ENCODE assay signal across 17 mouse cellular contexts in the genomic region with DNA sequence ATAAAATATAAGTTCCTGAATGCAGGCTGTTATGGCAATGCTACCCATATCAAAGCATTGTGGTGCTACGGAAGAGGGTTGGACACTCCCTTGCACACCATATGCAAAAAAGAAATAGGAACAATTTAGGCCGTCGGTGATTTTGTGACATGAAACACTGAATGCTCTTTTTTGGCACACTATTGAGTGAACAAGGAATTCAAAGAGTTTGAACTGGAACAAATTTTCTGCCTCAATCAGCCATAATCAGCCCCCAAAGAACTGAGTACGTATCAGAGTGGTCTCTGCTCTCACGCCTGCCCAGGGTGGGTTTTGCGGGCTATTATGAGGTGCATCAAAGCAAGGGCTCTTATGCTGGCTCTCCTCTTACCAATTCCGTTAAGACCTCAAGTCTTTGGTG.
DNase-seq lines count a peak whose midpoint lies in the region; ATAC-seq lines count a peak whose summit lies in the region.
"Had no signal": no experiment of that assay in that cellular context is flagged by ENCODE, and none has a peak within 500 bp of the region (broad histone marks: within the 10 kb centered on the region; RNA-seq: fewer than 3 reads in every experiment).

No protein-coding gene starts in this region.

- no peak for DNase-seq in forebrain, embryonic 11.5 days (ENCODE audit: low spot score)
- DNase-seq in forebrain, embryonic 14.5 days (ENCODE audit: low spot score), result peak; percentile 24
- DNase-seq in heart, postnatal 4 days, result no peak
- no peak for DNase-seq in heart, postnatal 14 days
- DNase-seq: adrenal gland, postnatal 14 days; cerebellum, adult 18-20 months; cerebellum, adult 9-11 months; gastrocnemius, adult 2 months; gastrocnemius, postnatal 25 days had no signal

- peaks cover 16% of the 10 kb centered on the region; the same call in 1 of the 2 replicates for H3K4me1 ChIP-seq in forebrain, embryonic 11.5 days (replicated peaks; ENCODE audit: control insufficient read depth, insufficient read depth, low read length)
- peaks cover 5% of the 10 kb centered on the region; the same call in 1 of the 2 replicates for H3K4me1 ChIP-seq in forebrain, embryonic 16.5 days (replicated peaks; ENCODE audit: control insufficient read depth, insufficient read depth, low read length)
- peaks cover 11% of the 10 kb centered on the region for H3K4me1 ChIP-seq in forebrain, embryonic 14.5 days (ENCODE audit: control insufficient read depth, insufficient read depth, low read length)
- peaks cover 45% of the 10 kb centered on the region for H3K4me1 ChIP-seq in midbrain, embryonic 13.5 days (replicated peaks)
- peaks cover 5% of the 10 kb centered on the region for H3K4me1 ChIP-seq in hindbrain, embryonic 12.5 days
- H3K4me1 ChIP-seq: embryonic facial prominence, embryonic 15.5 days; heart, embryonic 12.5 days had no signal

- peak; percentile 23; the same call in 1 of the 2 replicates for ATAC-seq in forebrain, embryonic 11.5 days (replicated peaks; ENCODE audit: low FRiP score)
- no peak for ATAC-seq in forebrain, embryonic 16.5 days
- no peak for ATAC-seq in forebrain, embryonic 14.5 days
- ATAC-seq in midbrain, embryonic 13.5 days, result no peak
- no peak for ATAC-seq in hindbrain, embryonic 12.5 days (ENCODE audit: low FRiP score)
- ATAC-seq: intestine, embryonic 16.5 days had no signal

- 45% methylated on average over 7 of the region's 7 CpGs for WGBS in forebrain, embryonic 11.5 days
- 18% methylated on average over 7 of the region's 7 CpGs for WGBS in forebrain, embryonic 16.5 days
- 28% methylated on average over 7 of the region's 7 CpGs for WGBS in forebrain, embryonic 14.5 days
- WGBS in midbrain, embryonic 13.5 days, result 26% methylated on average over 7 of the region's 7 CpGs
- 83% methylated on average over 7 of the region's 7 CpGs for WGBS in hindbrain, embryonic 12.5 days

- H3K4me3 ChIP-seq in forebrain, embryonic 11.5 days (ENCODE audit: low read depth, low read length), result no peak overlapping the region
- no peak overlapping the region for H3K4me3 ChIP-seq in forebrain, embryonic 16.5 days (replicated peaks; ENCODE audit: low read length)
- no peak overlapping the region for H3K4me3 ChIP-seq in forebrain, embryonic 14.5 days (ENCODE audit: low read depth, low read length)
- peak overlapping the region; percentile 14; the same call in 1 of the 2 replicates for H3K4me3 ChIP-seq in midbrain, embryonic 13.5 days (replicated peaks)
- H3K4me3 ChIP-seq in hindbrain, embryonic 12.5 days, result no peak overlapping the region
- H3K4me3 ChIP-seq: embryonic facial prominence, embryonic 15.5 days; erythroblast, embryonic 14.5 days; gastrocnemius, adult 2 months; heart, embryonic 12.5 days had no signal

- no peak overlapping the region for H3K27ac ChIP-seq in forebrain, embryonic 11.5 days (ENCODE audit: low read depth, low read length)
- H3K27ac ChIP-seq in forebrain, embryonic 16.5 days (ENCODE audit: low read length), result no peak overlapping the region
- no peak overlapping the region for H3K27ac ChIP-seq in forebrain, embryonic 14.5 days (ENCODE audit: low read depth, low read length)
- H3K27ac ChIP-seq in midbrain, embryonic 13.5 days, result no peak overlapping the region; the same call in 1 of the 2 replicates
- H3K27ac ChIP-seq in hindbrain, embryonic 12.5 days, result no peak overlapping the region
- H3K27ac ChIP-seq: embryonic facial prominence, embryonic 15.5 days; gastrocnemius, adult 2 months; hindbrain, embryonic 14.5 days had no signal

- H3K9me3 ChIP-seq in forebrain, embryonic 11.5 days (ENCODE audit: control insufficient read depth, low read length), result peaks cover 3% of the 10 kb centered on the region; the same call in 1 of the 2 replicates
- peaks cover 5% of the 10 kb centered on the region for H3K9me3 ChIP-seq in forebrain, embryonic 16.5 days (ENCODE audit: control insufficient read depth, low read length)
- no peaks in the 10 kb centered on the region; the same call in 1 of the 2 replicates for H3K9me3 ChIP-seq in forebrain, embryonic 14.5 days (replicated peaks; ENCODE audit: control insufficient read depth, low read length)
- H3K9me3 ChIP-seq in midbrain, embryonic 13.5 days, result 0 out of 2 replicates have a peak, but pooled peaks cover 4% of the 10 kb centered on the region
- H3K9me3 ChIP-seq in hindbrain, embryonic 12.5 days (replicated peaks), result no peaks in the 10 kb centered on the region
- H3K9me3 ChIP-seq: embryonic facial prominence, embryonic 15.5 days had no signal

- intact Hi-C loops in heart, postnatal 14 days (cut with DNase I), result no loop called here

- no peaks in the 10 kb centered on the region for H3K36me3 ChIP-seq in forebrain, embryonic 11.5 days (ENCODE audit: control insufficient read depth, insufficient read depth, low read length)
- H3K36me3 ChIP-seq in forebrain, embryonic 16.5 days (ENCODE audit: control insufficient read depth, insufficient read depth), result no peaks in the 10 kb centered on the region
- H3K36me3 ChIP-seq in forebrain, embryonic 14.5 days (ENCODE audit: control insufficient read depth, insufficient read depth, low read length), result no peaks in the 10 kb centered on the region
- H3K36me3 ChIP-seq in midbrain, embryonic 13.5 days, result no peaks in the 10 kb centered on the region
- H3K36me3 ChIP-seq in hindbrain, embryonic 12.5 days, result no peaks in the 10 kb centered on the region
- H3K36me3 ChIP-seq: embryonic facial prominence, embryonic 15.5 days; heart, embryonic 12.5 days had no signal

- peaks cover 56% of the 10 kb centered on the region for H3K27me3 ChIP-seq in forebrain, embryonic 11.5 days (ENCODE audit: control insufficient read depth, insufficient read depth, low read length)
- H3K27me3 ChIP-seq in forebrain, embryonic 16.5 days (replicated peaks; ENCODE audit: control insufficient read depth, insufficient read depth, low read length), result peaks cover 49% of the 10 kb centered on the region
- H3K27me3 ChIP-seq in forebrain, embryonic 14.5 days (replicated peaks; ENCODE audit: control insufficient read depth, insufficient read depth, low read length), result peaks cover 55% of the 10 kb centered on the region
- peaks cover 35% of the 10 kb centered on the region for H3K27me3 ChIP-seq in midbrain, embryonic 13.5 days
- H3K27me3 ChIP-seq in hindbrain, embryonic 12.5 days, result no peaks in the 10 kb centered on the region
- H3K27me3 ChIP-seq: embryonic facial prominence, embryonic 15.5 days had no signal

- no peak overlapping the region for H3K4me2 ChIP-seq in forebrain, embryonic 11.5 days (ENCODE audit: low read depth, low read length, severe bottlenecking)
- no peak overlapping the region for H3K4me2 ChIP-seq in forebrain, embryonic 16.5 days (ENCODE audit: low read length)
- H3K4me2 ChIP-seq in forebrain, embryonic 14.5 days (ENCODE audit: low read length), result 0 out of 2 replicates have a peak overlapping the region, but pooled peaks have one; percentile 6
- peak overlapping the region; percentile 17 for H3K4me2 ChIP-seq in midbrain, embryonic 13.5 days (replicated peaks)
- no peak overlapping the region for H3K4me2 ChIP-seq in hindbrain, embryonic 12.5 days (replicated peaks)
- H3K4me2 ChIP-seq: embryonic facial prominence, embryonic 15.5 days; heart, embryonic 12.5 days; hindbrain, embryonic 14.5 days had no signal

- no peak overlapping the region for H3K9ac ChIP-seq in forebrain, embryonic 11.5 days (ENCODE audit: low read length)
- H3K9ac ChIP-seq in forebrain, embryonic 16.5 days (replicated peaks; ENCODE audit: low read depth, low read length), result no peak overlapping the region
- no peak overlapping the region for H3K9ac ChIP-seq in forebrain, embryonic 14.5 days (ENCODE audit: low read length)
- no peak overlapping the region for H3K9ac ChIP-seq in midbrain, embryonic 13.5 days (replicated peaks)
- H3K9ac ChIP-seq in hindbrain, embryonic 12.5 days, result no peak overlapping the region
- H3K9ac ChIP-seq: embryonic facial prominence, embryonic 15.5 days; heart, embryonic 12.5 days; hindbrain, embryonic 14.5 days had no signal

Comparison
In these comparisons a context has a peak if more than half of its experiments do, and no peak if none do; other contexts are left out.
1. H3K4me2 ChIP-seq: peak in forebrain, embryonic 14.5 days (single experiment) and midbrain, embryonic 13.5 days (single experiment); none in forebrain, embryonic 11.5 days (single experiment), forebrain, embryonic 16.5 days (single experiment) and hindbrain, embryonic 12.5 days (single experiment).